Mouse (Mus musculus): ENCODE results near the gene Nyap2. TPM values are rescaled to one million over a fixed set of nuclear protein-coding genes. Genes with fewer than 3 reads are reported as not detected.

The Nyap2 gene
- total and polyA plus RNA-seq, 3 experiments = not detected

DNA sequence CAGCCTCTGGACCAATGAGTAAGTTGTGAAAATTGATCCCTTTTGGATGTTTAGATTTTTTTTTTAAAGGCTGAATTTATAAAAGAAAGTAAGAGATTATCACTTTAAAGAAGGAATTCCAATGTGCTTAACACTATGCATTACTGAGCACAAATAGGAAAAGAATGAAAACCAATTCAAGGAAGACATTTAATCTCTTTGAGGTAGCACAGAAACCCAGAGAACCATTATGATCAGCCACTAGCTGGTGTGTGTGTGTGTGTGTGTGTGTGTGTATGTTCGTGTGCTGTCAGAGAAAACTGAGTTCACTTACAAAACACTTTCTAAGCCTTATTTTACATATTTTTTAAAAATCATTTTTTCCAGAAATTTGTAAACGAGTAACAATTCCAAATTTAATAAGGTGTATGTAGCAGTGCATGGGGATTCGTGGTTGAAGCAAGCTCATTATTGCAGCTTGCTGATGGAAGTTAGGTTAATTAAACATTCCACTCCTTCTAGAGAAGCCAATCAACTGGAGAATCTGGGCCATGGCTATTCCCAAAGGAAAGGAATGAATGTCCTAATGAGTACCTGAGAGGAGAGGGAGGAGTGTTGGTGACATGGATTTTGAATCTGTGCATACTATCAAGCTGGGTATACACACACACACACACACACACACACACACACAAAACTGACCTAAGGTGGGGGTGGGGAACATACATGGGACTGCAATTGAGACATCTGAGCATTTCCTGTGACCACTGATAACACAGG is 171.9 kb downstream of the Nyap2 start:
- H3K27ac ChIP-seq (ENCODE audit: insufficient read depth, low read depth) = no peak overlapping the region
- no peak for TF ChIP-seq ZC3H11A (IDR thresholded peaks at IDR 0.05; ENCODE audit: low read depth, low read length)
- TF ChIP-seq EP300 (IDR thresholded peaks at IDR 0.05; ENCODE audit: low read length) = no peak
- no peak for TF ChIP-seq GABPA (IDR thresholded peaks at IDR 0.05; ENCODE audit: insufficient replicate concordance, low read depth, low read length)
- TF ChIP-seq IRF4 (IDR thresholded peaks at IDR 0.05; ENCODE audit: low read depth, low read length) = no peak
- no peak for TF ChIP-seq RCOR1 (conservative IDR thresholded peaks at IDR 0.05; ENCODE audit: low read depth, low read length)
- TF ChIP-seq RAD21 (IDR thresholded peaks at IDR 0.05; ENCODE audit: low read depth, low read length) = no peak
- no peak for TF ChIP-seq MXI1 (IDR thresholded peaks at IDR 0.05; ENCODE audit: low read depth, low read length)
- TF ChIP-seq PAX5 (IDR thresholded peaks at IDR 0.05; ENCODE audit: low read length) = no peak
- no peak for TF ChIP-seq MAFK (IDR thresholded peaks at IDR 0.05; ENCODE audit: insufficient replicate concordance, low read length)
- no peak for TF ChIP-seq SMC3 (IDR thresholded peaks at IDR 0.05; ENCODE audit: low read depth, low read length)
- TF ChIP-seq ETS1 (conservative IDR thresholded peaks at IDR 0.05; ENCODE audit: low read depth, low read length) = no peak
- TF ChIP-seq POLR2A (IDR thresholded peaks at IDR 0.05; ENCODE audit: low read depth, low read length) = no peak
- no peak for TF ChIP-seq MAX (IDR thresholded peaks at IDR 0.05; ENCODE audit: low read length)
- peaks cover 2% of the 10 kb centered on the region for H3K27me3 ChIP-seq (replicated peaks)
- H3K9ac ChIP-seq (ENCODE audit: insufficient read depth, low read depth) = no peak overlapping the region
- H3K4me2 ChIP-seq (ENCODE audit: insufficient read depth, low read depth, poor library complexity, severe bottlenecking) = no peak overlapping the region
- no peaks in the 10 kb centered on the region for H3K9me3 ChIP-seq (replicated peaks; ENCODE audit: low read length)
- in situ Hi-C loops (cut with MboI; ENCODE audit: low pct_ligation_motif_present, low pct_unique_long_range_greater_than_20kb, low sequenced_read_pairs) (no loop called here), dilution Hi-C loops (cut with MboI; ENCODE audit: extremely low pct_ligation_motif_present, extremely low pct_unique_long_range_greater_than_20kb, low sequenced_read_pairs) (no loop called here)
- DNase-seq (ENCODE audit: extremely low read depth) = no peak
- H3K4me3 ChIP-seq (replicated peaks in 1 of 3; ENCODE audit: low read depth in 2 of 3, low read length in 2 of 3, poor library complexity in 1 of 3) = no peak overlapping the region
- no peaks in the 10 kb centered on the region for H3K79me2 ChIP-seq (replicated peaks; ENCODE audit: control insufficient read depth, extremely low read depth, insufficient read depth, poor library complexity, severe bottlenecking)
- H3K36me3 ChIP-seq (replicated peaks in 1 of 2; ENCODE audit: control insufficient read depth in 1 of 2, insufficient read depth in 1 of 2, low read length in 1 of 2) = no peaks in the 10 kb centered on the region
- H3K4me1 ChIP-seq (ENCODE audit: control insufficient read depth in 1 of 2, insufficient read depth in 2 of 2) = peaks cover 5 to 11% of the 10 kb centered on the region in 2 experiments; a peak in 3 of 4 replicates

- Histone ChIP-seq H3K27me3 (replicated peaks) (peaks cover 2% of the 10 kb centered on the region), H3K9ac (ENCODE audit: insufficient read depth, low read depth) (no peak overlapping the region), H3K36me3 (replicated peaks in 1 of 2; ENCODE audit: control insufficient read depth in 1 of 2, insufficient read depth in 1 of 2, low read length in 1 of 2) (no peaks in the 10 kb centered on the region), H3K4me1 (ENCODE audit: control insufficient read depth in 1 of 2, insufficient read depth in 2 of 2) (peaks cover 5 to 11% of the 10 kb centered on the region in 2 experiments; a peak in 3 of 4 replicates), H3K9me3 (replicated peaks; ENCODE audit: low read length) (no peaks in the 10 kb centered on the region), H3K4me2 (ENCODE audit: insufficient read depth, low read depth, poor library complexity, severe bottlenecking) (peak overlapping the region; percentile 24; the same call in 1 of the 2 replicates), H3K79me2 (replicated peaks; ENCODE audit: control insufficient read depth, extremely low read depth, insufficient read depth, poor library complexity, severe bottlenecking) (no peaks in the 10 kb centered on the region), H3K4me3 (replicated peaks in 1 of 3; ENCODE audit: low read depth in 2 of 3, low read length in 2 of 3, poor library complexity in 1 of 3) (no peak overlapping the region), H3K27ac (ENCODE audit: insufficient read depth, low read depth) (no peak overlapping the region)
- DNase-seq (ENCODE audit: extremely low read depth) = peak; percentile 84
- in situ Hi-C loops (cut with MboI; ENCODE audit: low pct_ligation_motif_present, low pct_unique_long_range_greater_than_20kb, low sequenced_read_pairs) (loop anchor here (25.0 kb wide), 1 partner anchor 413 kb away; no protein-coding TSS in a partner anchor), dilution Hi-C loops (cut with MboI; ENCODE audit: extremely low pct_ligation_motif_present, extremely low pct_unique_long_range_greater_than_20kb, low sequenced_read_pairs) (no loop called here)
- TF ChIP-seq KAT2A (IDR thresholded peaks at IDR 0.05; ENCODE audit: insufficient replicate concordance, low read length) (no peak), E2F4 (IDR thresholded peaks at IDR 0.05; ENCODE audit: insufficient replicate concordance, low read depth, low read length) (no peak), MAFK (IDR thresholded peaks at IDR 0.05; ENCODE audit: insufficient replicate concordance, low read length) (0 out of 2 replicates have a peak, but pooled peaks have one; percentile 62), MEF2A (IDR thresholded peaks at IDR 0.05; ENCODE audit: borderline replicate concordance, low read depth, low read length) (0 out of 2 replicates have a peak, but pooled peaks have one; percentile 45), USF2 (conservative IDR thresholded peaks at IDR 0.05; ENCODE audit: low read depth, low read length) (no peak), NELFE (IDR thresholded peaks at IDR 0.05; ENCODE audit: low read depth, low read length) (no peak), ETS1 (conservative IDR thresholded peaks at IDR 0.05; ENCODE audit: low read depth, low read length) (peak; percentile 67), SMC3 (IDR thresholded peaks at IDR 0.05; ENCODE audit: low read depth, low read length) (no peak), NRF1 (IDR thresholded peaks at IDR 0.05; ENCODE audit: low read depth, low read length) (no peak), CTCF (conservative IDR thresholded peaks at IDR 0.05 in 1 of 2, IDR thresholded peaks at IDR 0.05 in 1 of 2; ENCODE audit: low read depth in 2 of 2, low read length in 2 of 2) (no peak), HCFC1 (IDR thresholded peaks at IDR 0.05; ENCODE audit: low read depth, low read length) (no peak), EP300 (IDR thresholded peaks at IDR 0.05; ENCODE audit: low read length) (peak; percentile 71), BHLHE40 (IDR thresholded peaks at IDR 0.05; ENCODE audit: low read depth, low read length) (peak; percentile 93), CHD2 (IDR thresholded peaks at IDR 0.05; ENCODE audit: low read length) (no peak), POLR2AphosphoS2 (IDR thresholded peaks at IDR 0.05; ENCODE audit: low read depth, low read length) (no peak), UBTF (IDR thresholded peaks at IDR 0.05; ENCODE audit: low read depth, low read length) (no peak), ZNF384 (IDR thresholded peaks at IDR 0.05; ENCODE audit: low read depth, low read length) (no peak), IRF4 (IDR thresholded peaks at IDR 0.05; ENCODE audit: low read depth, low read length) (peak; percentile 91), JUN (IDR thresholded peaks at IDR 0.05; ENCODE audit: insufficient read depth, low read depth, low read length) (peak; percentile 36; the same call in 1 of the 2 replicates), JUND (conservative IDR thresholded peaks at IDR 0.05; ENCODE audit: low read depth, low read length) (peak; percentile 59), TBP (conservative IDR thresholded peaks at IDR 0.05; ENCODE audit: low read depth, low read length) (no peak), PAX5 (IDR thresholded peaks at IDR 0.05; ENCODE audit: low read length) (no peak), RCOR1 (conservative IDR thresholded peaks at IDR 0.05; ENCODE audit: low read depth, low read length) (0 out of 2 replicates have a peak, but pooled peaks have one; percentile 37), CHD1 (IDR thresholded peaks at IDR 0.05; ENCODE audit: low read depth, low read length) (no peak), RAD21 (IDR thresholded peaks at IDR 0.05; ENCODE audit: low read depth, low read length) (no peak)
Observed at GRCm38 (mm10) chr1:81250068-81250467, 173.3 kb downstream of the Nyap2 start.
